Mouse (Mus musculus) neural tube, embryonic 11.5 days (tissue): Measurements from ENCODE around the gene Xntrpc. TPM values are rescaled to one million over a fixed set of nuclear protein-coding genes. Genes with fewer than 3 reads are reported as not detected.
"Not testable (repeated sequence)": the region's sequence is repeated elsewhere in the genome, so short reads cannot be mapped to it uniquely, and the experiment has no call there.

ENCODE experiments used
- ATAC-seq: fragments of 200-750 bp; cut with Nextera tagmentation; 2 replicates; pipeline ENCODE4 v1.8.0; 2017; ENCODE audit warnings: moderate number of reproducible peaks, mild to moderate bottlenecking, moderate TSS enrichment, moderate library complexity; ENCODE audit not compliant: insufficient read depth, low FRiP score, low TSS enrichment
- DNase-seq: peaks from one replicate; pipeline ENCODE4 v3.0.0-alpha.2; 2015; ENCODE audit warnings: low spot score
- H3K27ac ChIP-seq: fragments of 300-500 bp; sonication (generic); 2 replicates; pipeline ENCODE4 v1.5.1; 2014; ENCODE audit warnings: low read depth, mild to moderate bottlenecking, low read length
- H3K27me3 ChIP-seq: fragments of 300-500 bp; sonication (generic); 2 replicates; pipeline ENCODE4 v1.6.1; 2014; ENCODE audit warnings: mild to moderate bottlenecking, low read length, mixed read lengths; ENCODE audit not compliant: control insufficient read depth, insufficient read depth
- H3K36me3 ChIP-seq: fragments of 300-500 bp; sonication (generic); 2 replicates; pipeline ENCODE4 v1.6.1; 2014; ENCODE audit warnings: mild to moderate bottlenecking, low read length, moderate library complexity, mixed read lengths; ENCODE audit not compliant: control insufficient read depth, insufficient read depth
- H3K4me1 ChIP-seq: fragments of 300-500 bp; sonication (generic); 2 replicates; pipeline ENCODE4 v1.6.1; 2014; ENCODE audit warnings: low read length, mixed read lengths; ENCODE audit not compliant: control insufficient read depth, insufficient read depth
- H3K4me2 ChIP-seq: fragments of 300-500 bp; sonication (generic); 2 replicates; pipeline ENCODE4 v1.6.1; 2014; ENCODE audit warnings: low read depth, mild to moderate bottlenecking, moderate library complexity
- H3K4me3 ChIP-seq: fragments of 300-500 bp; sonication (generic); 2 replicates; pipeline ENCODE4 v1.5.1; 2014; ENCODE audit warnings: low read depth, low read length
- H3K9ac ChIP-seq: fragments of 300-500 bp; sonication (generic); 2 replicates; pipeline ENCODE4 v1.6.1; 2014; ENCODE audit warnings: mild to moderate bottlenecking, low read length
- H3K9me3 ChIP-seq: fragments of 300-500 bp; sonication (generic); 2 replicates; pipeline ENCODE4 v1.6.1; 2016; ENCODE audit warnings: low read length; ENCODE audit not compliant: control insufficient read depth
- WGBS: fragments of 180-500 bp; shearing (Covaris S2); extraction: QIAGEN DNeasy Blood & Tissue Kit; methylation state at CpG from one replicate; pipeline ENCODE4 v1.1.7; 2014; 5-methylcytosine and 5-hydroxymethylcytosine counted together
- polyA plus RNA-seq: library from polyadenylated mRNA; unstranded; fragments of >200 nt; fragmentation: Nextera tagmentation; extraction: Ambion mirVana; gene quantifications from 2 replicates; pipeline ENCODE4 v1.2.1, GENCODE M21; 2014

The Xntrpc gene
- 1.7 and 2.1 TPM in 2 replicates for polyA plus RNA-seq

DNA sequence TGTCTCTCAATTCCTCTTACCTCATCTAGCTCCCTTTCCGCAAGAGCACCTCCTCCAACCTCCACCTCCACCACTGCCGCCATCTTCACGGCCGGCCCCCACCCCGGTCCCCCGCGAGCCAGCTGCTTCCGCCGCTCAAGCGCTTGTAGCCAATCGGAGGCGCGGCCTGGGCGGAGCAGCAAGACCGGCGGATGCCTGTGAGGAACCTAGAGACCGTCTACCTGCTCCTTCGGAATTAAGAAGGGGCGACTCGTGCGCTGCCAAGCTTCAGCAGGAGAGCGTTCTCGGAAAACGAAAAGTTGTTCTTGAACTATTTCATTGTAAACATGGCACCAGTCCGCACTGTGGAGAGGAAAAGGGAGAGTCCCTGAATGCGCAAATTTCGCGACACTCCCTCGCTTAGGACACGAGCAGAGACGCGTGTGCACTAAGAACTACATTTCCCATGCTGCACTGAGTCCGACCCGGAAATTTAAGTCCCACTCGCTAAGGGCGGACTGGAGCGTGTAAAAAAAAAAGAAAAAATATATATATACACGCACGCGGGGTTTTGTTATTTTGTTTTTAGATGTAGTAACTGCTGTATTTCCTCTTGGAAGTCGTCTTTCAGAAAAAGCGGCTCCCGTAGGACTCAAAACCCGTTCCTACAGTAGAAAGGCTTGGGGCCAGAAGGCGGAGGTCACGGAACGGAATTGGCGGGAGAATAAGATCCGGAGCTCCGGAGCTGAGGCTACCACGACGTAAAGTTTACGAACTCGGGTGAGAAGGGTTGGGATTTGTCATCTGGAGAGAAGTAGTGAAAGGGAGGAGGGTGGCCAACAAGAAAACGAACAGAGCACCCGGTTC, at the start of gene Xntrpc, which contains the start of the genes Rnf121 and Xndc1:
Gene Xntrpc (plus strand): TSS at position 668 of the 846 bp plus-strand sequence.
Gene Rnf121 (minus strand): TSS at position 424 of the 846 bp plus-strand sequence.
Gene Xndc1 (plus strand): TSS at position 466 of the 846 bp plus-strand sequence.
- peak; percentile 99 for ATAC-seq
- 0 out of 2 replicates have a peak within 1 kb of the TSS, but pooled peaks have one; percentile 23 for H3K27ac ChIP-seq
- peak within 1 kb of the TSS; percentile 69 for H3K9ac ChIP-seq
- no peaks in the 10 kb centered on the region for H3K27me3 ChIP-seq
- DNase-seq = peak; percentile 94
- peak within 1 kb of the TSS; percentile 74 for H3K4me3 ChIP-seq
- WGBS = 0% methylated on average over 56 of the region's 56 CpGs
- no peaks in the 10 kb centered on the region for H3K36me3 ChIP-seq
- H3K4me2 ChIP-seq = peak within 1 kb of the TSS; percentile 65
- H3K4me1 ChIP-seq = peaks cover 6% of the 10 kb centered on the region
- no peaks in the 10 kb centered on the region for H3K9me3 ChIP-seq

DNA sequence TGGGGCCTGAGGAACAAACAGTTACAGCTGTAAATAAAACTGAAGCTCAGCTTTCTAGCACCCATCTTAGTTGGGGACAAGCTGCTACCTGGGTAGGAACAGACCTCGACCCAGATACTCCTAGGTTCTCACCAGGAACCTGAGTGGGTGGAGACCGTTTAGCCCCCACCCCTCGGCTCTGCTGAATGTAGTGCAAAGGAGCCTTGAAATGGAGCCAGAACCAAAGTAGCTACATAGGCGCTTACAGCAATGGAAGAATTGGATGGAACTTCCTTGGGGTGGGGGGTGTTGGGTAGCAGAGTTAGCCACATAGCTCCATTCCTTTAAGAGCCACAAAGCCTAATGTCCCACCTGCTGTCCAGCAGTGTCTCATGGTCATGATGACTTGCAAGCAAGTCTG, 48.6 kb upstream of the Xntrpc start:
- peaks cover 38% of the 10 kb centered on the region for H3K36me3 ChIP-seq
- no peak for ATAC-seq

DNA sequence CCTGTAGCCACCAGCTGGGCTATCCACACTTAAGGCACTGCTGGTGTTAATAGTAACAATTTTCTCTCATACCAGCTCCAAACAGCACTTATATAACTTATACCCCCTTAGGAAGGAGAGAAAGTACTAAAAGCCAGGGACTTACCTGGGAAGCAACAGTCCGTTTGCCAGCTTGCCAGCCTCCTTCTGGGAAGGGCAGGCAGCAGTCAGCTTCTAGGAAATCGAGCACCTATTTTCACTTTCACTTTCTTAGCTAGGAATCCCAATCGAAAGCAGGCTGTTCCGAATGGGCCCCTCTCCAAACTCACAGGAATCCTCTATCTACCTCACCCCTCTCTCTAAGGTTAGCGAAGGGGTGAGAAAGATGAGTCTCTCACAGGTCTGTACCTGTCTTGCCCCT, 48.1 kb upstream of the Xntrpc start:
- ATAC-seq (no peak), DNase-seq (no peak)
- peaks cover 36% of the 10 kb centered on the region for H3K36me3 ChIP-seq
- no peaks in the 10 kb centered on the region for H3K27me3 ChIP-seq
- no peak overlapping the region for H3K9ac ChIP-seq
- 92% methylated on average over 5 of the region's 5 CpGs for WGBS
- H3K27ac ChIP-seq = no peak overlapping the region
- H3K9me3 ChIP-seq = no peaks in the 10 kb centered on the region
- no peak overlapping the region for H3K4me3 ChIP-seq
- no peak overlapping the region for H3K4me2 ChIP-seq
- H3K4me1 ChIP-seq = no peaks in the 10 kb centered on the region

More for the DNA sequence above, 48.6 kb upstream of the Xntrpc start:
- no peaks in the 10 kb centered on the region for H3K27me3 ChIP-seq
- H3K27ac ChIP-seq = no peak overlapping the region
- H3K4me2 ChIP-seq = no peak overlapping the region
- no peak overlapping the region for H3K9ac ChIP-seq
- no peaks in the 10 kb centered on the region for H3K9me3 ChIP-seq
- H3K4me3 ChIP-seq = no peak overlapping the region
- no peaks in the 10 kb centered on the region for H3K4me1 ChIP-seq
- DNase-seq = no peak
- WGBS = 91% methylated on average over 4 of the region's 4 CpGs

DNA sequence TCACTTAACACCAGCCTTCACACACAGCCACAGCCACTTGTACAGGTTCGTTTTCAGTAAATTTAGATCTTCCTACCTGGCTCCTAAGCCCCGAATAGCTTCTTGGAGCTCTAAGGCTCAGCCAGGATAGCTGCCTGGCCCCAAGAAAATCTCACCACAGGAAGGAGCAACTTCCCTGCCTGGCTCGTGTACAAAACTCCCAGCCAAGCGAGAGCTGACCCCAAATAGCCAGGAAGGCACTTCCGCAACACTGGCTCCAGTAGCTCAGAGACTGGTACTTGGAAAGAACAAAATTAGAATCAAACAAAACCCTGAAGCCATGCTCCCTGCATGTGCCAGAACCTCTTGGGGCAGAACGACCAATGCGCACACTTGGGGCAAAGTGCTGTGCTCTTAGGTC, 47.5 kb upstream of the Xntrpc start:
- H3K4me1 ChIP-seq = no peaks in the 10 kb centered on the region
- H3K4me2 ChIP-seq = no peak overlapping the region
- no peaks in the 10 kb centered on the region for H3K9me3 ChIP-seq
- H3K4me3 ChIP-seq = no peak overlapping the region
- H3K27me3 ChIP-seq = no peaks in the 10 kb centered on the region
- H3K9ac ChIP-seq = no peak overlapping the region
- WGBS = 90% methylated on average over 7 of the region's 7 CpGs
- peaks cover 38% of the 10 kb centered on the region for H3K36me3 ChIP-seq
- no peak for ATAC-seq
- no peak for DNase-seq
- H3K27ac ChIP-seq = 0 out of 2 replicates have a peak overlapping the region, but pooled peaks have one; percentile 6

DNA sequence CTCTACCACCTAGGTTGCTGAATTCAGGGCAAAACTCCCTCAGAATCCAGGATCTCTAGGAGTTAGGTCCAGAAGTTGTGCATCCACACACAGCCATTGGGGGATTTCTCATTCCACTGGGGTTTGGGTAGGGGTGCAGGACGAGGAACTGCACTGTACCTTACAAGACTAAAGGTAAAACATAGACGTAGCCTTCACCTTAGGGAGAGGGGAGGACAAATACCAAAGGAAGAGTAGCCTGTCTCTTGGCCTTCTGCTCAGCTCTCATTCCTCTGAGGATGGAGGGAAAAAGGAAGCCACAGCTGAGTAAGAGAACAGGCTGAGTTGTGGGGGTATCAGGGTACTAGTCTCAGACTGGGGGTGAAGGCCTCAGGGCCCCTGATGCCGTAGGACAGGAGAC, 46.9 kb upstream of the Xntrpc start, which contains the start of gene Il18bp:
Gene Il18bp (minus strand): TSS at position 101 of the 400 bp plus-strand sequence.
- H3K9me3 ChIP-seq = no peaks in the 10 kb centered on the region
- 98% methylated on average over 3 of the region's 3 CpGs for WGBS
- H3K4me3 ChIP-seq = no peak within 1 kb of the TSS
- ATAC-seq (no peak), DNase-seq (no peak)
- peaks cover 32% of the 10 kb centered on the region for H3K36me3 ChIP-seq
- H3K9ac ChIP-seq = no peak within 1 kb of the TSS
- 0 out of 2 replicates have a peak within 1 kb of the TSS, but pooled peaks have one; percentile 6 for H3K27ac ChIP-seq
- no peaks in the 10 kb centered on the region for H3K4me1 ChIP-seq
- no peak within 1 kb of the TSS for H3K4me2 ChIP-seq
- no peaks in the 10 kb centered on the region for H3K27me3 ChIP-seq

- H3K9me3 ChIP-seq = no peaks in the 10 kb centered on the region
- H3K36me3 ChIP-seq = peaks cover 25% of the 10 kb centered on the region
- whole genome bisulfite sequencing = 78% methylated on average over 3 of the region's 3 CpGs
- H3K4me1 ChIP-seq = no peaks in the 10 kb centered on the region
- H3K4me3 ChIP-seq = no peak overlapping the region
- no peak for DNase-seq
- ATAC-seq = no peak
- H3K27me3 ChIP-seq = no peaks in the 10 kb centered on the region
- no peak overlapping the region for H3K27ac ChIP-seq
- no peak overlapping the region for H3K9ac ChIP-seq
- no peak overlapping the region for H3K4me2 ChIP-seq
Observed at GRCm38 (mm10) chr7:102019362-102019761, 46.2 kb upstream of the Xntrpc start.

GRCm38 (mm10) chr7:102020934-102021333, 44.6 kb upstream of the Xntrpc start:
- H3K9ac ChIP-seq, ATAC-seq, H3K4me1 ChIP-seq, H3K27me3 ChIP-seq, H3K4me3 ChIP-seq, H3K4me2 ChIP-seq, H3K27ac ChIP-seq, DNase-seq, H3K9me3 ChIP-seq: not testable (repeated sequence)
- peaks cover 20% of the 10 kb centered on the region for H3K36me3 ChIP-seq
- 100% methylated on average over 2 of the region's 2 CpGs for WGBS

- Histone ChIP-seq H3K4me3 (no peak overlapping the region), H3K27ac (no peak overlapping the region), H3K4me2 (no peak overlapping the region), H3K9me3 (no peaks in the 10 kb centered on the region), H3K4me1 (no peaks in the 10 kb centered on the region), H3K36me3 (peaks cover 18% of the 10 kb centered on the region), H3K9ac (no peak overlapping the region), H3K27me3 (no peaks in the 10 kb centered on the region)
- WGBS = 99% methylated on average over 9 of the region's 9 CpGs
- DNase-seq (no peak), ATAC-seq (no peak)
Observed at GRCm38 (mm10) chr7:102023821-102024220, 41.7 kb upstream of the Xntrpc start.
